Mouse (Mus musculus) lung, postnatal 36 days (tissue): ENCODE measurements around the gene Zic4.

ENCODE experiments used
- DNase-seq: peaks from one replicate; pipeline ENCODE4 v3.0.0; 2022; ENCODE audit warnings: mixed read lengths

Gene Zic4

GRCm38 (mm10) chr9:91381284-91382110, 19.3 kb downstream of the Zic4 start:
- no peak for DNase-seq

DNA sequence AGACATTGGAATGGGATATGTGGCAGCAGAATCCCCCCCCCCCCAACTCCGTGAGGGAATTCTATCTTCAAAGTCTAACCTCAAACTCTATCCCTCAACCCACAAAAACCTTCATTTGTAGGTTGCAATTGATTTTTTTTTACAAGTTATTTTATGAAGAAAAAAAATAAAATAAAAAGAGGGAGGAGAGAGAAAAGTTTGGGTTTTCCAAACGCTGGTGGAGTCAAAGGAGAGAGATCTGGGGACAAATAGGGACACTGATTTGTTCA, 19.8 kb downstream of the Zic4 start:
- DNase-seq, result no peak

DNA sequence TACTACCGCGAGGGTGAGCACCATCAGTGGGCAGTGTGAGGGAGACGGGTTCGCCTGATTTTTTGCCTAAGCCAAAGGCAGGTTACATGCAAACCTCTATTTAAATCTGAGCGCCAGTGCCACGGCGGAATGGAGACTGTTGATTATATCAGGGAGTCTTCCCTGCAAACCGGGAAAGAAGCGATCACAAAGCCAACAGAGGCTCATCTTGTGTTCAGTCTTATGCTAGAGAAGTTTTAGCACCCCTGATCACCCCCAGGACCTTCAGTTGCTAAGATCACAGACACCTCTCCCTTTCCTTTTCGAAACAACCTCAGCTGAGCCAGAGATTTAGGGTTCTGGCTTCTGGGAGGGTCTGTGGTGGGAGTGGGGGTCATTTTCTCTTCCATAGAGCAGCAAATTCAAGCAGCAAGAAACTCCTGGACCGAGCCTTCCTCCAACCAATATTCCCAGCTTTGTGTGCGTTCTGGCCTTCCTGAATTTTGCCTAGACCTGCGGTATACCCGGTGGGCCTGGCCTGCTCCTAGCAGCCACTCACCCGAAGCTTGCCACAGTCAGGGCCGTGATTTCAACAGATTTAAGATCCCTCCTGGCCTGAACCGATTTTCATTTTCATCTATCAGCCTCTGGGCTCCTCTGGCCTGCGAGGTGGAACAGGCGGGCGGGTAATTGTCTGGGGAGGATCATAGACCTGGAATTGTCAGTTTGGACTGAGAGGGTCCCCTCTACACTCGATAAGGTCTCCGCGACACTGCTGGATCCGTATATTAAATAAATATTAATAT, 20.4 kb downstream of the Zic4 start:
- no peak for DNase-seq

- DNase-seq, result no peak
Measured at GRCm38 (mm10) chr9:91383441-91384135, 21.4 kb downstream of the Zic4 start.

DNA sequence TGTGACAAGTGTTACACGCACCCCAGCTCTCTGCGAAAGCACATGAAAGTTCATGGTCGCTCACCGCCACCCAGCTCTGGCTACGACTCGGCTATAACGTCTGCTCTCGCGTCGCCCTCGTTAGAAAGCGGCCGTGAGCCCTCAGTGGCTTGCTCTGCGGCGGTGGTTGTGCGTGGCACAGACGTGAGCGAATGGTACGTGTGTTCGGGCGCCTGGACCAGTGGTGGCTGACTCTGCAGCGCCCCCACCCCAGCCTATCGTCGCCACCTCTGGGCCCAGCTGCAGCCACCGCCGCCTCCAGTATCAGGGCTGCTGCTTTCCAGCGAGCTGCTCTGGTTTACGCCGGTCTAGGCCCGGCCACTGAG, 21.9 kb downstream of the Zic4 start:
- no peak for DNase-seq

- DNase-seq, result no peak
Measured at GRCm38 (mm10) chr9:91384693-91385560, 22.7 kb downstream of the Zic4 start.

DNA sequence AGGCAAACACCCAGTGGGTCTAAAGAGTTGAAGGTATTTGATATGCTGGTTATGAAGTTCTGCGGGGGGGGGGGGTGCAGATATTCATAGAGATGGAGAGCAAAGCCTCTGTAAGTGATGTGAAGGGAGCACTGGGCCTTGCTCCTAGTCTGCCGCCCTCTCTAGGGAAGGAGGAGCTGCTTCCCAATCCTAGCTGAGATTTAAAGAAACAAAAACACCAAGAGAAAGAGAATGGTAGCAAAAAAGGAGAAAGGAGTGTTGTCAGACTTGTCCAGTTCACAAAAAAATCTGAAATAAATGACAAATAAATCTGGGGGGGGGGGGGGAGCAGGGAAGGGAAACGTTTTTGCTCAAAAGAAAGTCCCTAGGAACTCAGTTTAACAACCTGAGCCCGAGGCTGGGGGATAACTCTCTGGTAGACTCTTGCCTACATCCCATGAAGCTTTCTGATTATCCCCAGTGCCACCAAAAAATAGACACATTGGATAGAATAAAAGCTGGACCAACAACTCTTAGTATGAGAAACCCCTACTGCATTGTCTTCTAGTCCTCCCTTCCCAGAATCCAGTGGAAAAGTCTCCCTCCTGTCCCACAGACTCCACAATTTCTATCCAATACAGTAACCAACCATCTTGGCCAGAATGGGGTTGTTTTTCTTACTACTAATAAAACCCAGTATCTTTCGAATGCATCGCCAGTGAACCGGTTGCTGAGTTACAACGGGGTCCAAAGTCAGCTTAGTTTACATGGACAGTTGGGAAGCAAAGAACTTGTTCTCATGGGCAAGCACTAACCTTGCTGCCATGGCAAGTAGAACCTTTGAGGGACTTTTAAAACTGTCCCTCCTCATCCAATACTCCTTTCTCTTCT, 23.6 kb downstream of the Zic4 start:
- no peak for DNase-seq

DNA sequence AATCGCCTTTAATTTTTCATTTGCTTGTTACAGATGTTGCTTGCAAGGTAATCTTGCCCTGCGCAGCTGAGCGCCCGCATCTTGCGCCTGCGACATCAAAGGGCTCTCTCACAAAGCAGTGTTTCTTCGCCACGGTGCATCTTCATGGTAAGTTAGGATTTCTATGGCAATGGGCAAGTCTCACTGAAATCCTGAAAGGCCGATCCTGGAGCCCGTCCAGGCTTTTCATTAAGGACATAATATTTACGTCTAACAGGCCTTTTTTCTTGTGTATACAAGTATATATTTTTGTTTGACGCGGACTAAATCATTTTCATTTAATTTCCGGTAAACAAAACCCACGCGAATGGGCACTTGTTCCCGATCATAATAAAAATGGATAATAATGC, 24.3 kb downstream of the Zic4 start:
- DNase-seq, result no peak

- DNase-seq, result no peak
Measured at GRCm38 (mm10) chr9:91386891-91387739, 24.9 kb downstream of the Zic4 start.

DNA sequence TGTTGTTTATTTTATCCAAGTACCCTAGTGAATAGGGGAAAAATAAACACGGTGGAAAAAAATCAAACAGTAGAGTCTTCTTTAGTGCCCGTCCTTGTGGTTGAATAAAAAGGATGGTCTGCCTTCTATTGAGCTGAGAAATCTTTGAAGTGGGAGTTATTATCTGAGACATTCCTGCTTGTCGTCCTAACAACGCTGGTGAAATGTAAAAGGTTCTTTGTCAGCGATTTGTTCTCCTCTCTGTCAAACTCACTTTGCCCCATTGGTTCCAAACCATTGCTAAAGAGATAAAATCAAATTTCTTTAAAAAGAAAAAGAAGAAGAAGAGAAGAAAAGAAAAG, 25.5 kb downstream of the Zic4 start:
- no peak for DNase-seq

DNA sequence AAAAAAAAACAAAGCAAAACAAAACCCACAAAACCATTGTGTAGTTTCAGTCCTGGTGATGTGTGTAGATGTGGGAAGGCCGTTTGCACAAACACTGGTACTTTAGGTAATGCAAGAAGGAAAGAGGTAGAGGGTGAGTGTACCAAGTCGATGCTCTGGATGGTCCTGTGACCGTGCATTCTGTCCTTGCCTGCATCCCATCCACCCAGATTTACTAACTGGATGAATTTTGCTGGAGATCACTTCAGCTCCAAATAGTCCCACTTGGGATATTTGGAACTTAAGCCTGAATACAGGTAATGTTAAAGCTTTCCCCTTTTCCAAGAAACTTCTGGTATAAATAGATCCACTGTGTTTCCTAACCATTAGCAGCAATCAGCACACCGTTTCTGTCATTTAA, 26.0 kb downstream of the Zic4 start:
- DNase-seq, result no peak

- no peak for DNase-seq
Measured at GRCm38 (mm10) chr9:91393376-91394068, 31.3 kb downstream of the Zic4 start.

DNA sequence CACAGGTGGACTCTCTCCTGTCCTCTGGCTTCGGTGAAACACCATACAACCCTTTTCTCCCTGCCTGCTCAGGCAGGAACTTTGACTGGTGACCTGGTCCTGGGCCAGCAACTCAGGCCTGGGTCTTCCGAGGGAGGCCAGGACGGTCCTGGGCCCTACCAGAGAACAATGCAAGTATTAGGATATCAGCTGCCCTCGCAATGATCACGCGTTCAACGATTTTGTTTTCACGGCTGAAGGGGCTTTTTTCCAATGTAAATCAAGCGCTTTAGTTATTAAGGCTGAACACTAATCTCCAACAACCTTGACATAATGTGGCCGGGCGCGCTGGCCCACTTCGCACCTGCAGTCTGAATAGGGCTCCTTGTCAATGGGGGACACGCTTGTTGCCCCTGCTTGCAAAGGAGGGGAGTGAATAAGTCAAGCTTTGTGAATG, 32.0 kb downstream of the Zic4 start:
- no peak for DNase-seq

DNA sequence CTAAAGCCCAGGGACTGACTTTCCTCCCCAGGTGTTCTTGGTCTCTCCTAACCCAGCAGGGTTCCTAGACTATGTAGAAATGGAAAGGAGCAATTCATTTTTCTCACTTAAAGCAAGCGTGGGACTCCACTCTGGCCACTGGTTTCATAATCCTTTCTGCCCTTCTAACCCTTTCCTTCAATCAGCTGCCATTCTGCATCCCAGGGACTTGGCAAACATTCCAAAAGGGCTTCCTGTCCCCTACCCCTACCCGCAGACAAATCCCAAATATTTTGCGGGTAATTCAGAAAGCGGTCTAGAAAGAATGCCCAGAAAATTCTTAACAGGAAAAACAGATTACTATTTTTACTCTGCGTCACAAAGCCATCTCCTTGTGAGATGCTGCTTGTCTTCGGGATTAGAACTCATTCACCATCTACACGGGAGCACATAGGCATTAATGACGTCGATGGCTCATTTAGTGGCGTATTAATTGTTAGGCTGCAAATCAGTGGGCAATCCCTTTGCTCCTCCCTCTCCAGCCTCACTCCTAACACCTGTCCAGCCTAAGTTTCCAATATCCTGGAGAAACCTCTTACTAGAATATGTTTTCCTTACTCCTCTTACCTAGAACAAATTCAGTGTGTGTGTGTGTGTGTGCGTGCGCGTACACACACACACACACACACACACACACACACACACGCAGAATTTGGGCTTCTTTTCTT, 33.0 kb downstream of the Zic4 start:
- no peak for DNase-seq

DNA sequence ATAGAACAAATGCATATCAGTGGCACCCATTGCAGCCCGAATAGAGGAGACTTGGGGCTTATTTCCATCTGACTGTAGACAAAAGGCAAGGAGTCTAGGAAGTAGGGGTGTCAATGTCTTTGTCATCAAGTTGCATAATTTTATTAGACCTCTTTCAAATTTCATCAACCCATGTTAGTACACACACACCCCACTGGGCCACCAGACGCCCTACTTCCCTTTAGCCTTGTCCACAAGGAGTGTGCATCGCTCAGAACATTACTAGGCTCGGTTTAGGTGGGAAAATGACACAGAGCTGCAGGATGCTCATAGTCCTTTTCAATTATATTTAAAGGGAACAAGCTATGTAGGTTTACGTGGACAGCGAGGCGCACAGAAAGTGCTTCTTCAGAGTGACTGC, 37.8 kb downstream of the Zic4 start:
- no peak for DNase-seq

- DNase-seq, result no peak
Measured at GRCm38 (mm10) chr9:91400482-91401093, 38.4 kb downstream of the Zic4 start.

DNA sequence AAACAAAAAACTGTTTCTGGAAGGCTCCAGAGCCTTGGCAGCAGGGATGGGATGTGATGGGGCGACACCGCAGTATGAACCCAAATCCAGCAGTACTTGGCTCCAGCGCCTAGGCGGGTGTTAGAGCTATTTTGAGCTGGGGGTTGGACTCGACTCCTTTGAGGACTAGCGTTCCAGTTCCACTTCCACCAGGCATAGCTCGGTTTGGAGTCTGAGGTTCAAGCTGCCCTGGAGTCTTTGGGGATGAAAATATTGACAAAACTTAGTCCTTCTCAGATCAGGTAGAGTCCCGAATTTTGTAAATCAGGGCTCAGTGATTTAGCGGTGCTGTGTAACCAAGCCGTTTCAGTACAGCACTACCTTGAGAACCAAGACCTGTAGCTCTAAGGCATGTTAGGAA, 39.3 kb downstream of the Zic4 start:
- DNase-seq, result no peak

DNA sequence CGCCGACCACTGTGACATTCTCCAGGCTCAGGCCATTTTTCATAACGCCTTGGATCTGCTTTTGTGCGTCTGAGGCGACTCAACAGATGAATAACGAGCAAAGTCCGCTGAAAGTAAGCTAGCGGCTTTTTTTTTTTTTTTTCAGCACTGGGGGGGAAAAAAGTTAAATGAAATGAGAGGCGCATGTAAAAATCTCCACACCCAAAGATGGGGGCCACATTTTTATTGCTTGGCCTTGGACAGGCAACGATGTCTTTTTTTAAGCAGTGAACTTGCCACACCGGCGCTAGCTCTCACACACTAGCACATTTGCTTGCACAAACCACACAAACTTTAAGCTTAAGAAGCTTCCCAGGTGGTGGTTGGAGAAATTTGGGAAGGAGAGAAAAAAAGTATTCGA, 42.0 kb downstream of the Zic4 start:
- DNase-seq, result no peak
